Mouse (Mus musculus): ENCODE data around the gene Zcchc2. TPM values are rescaled to one million over a fixed set of nuclear protein-coding genes. Genes with fewer than 3 reads are reported as not detected.

The Zcchc2 gene
- polyA plus RNA-seq, 1 experiment from 2014 or later: 1.2 TPM

- no peaks in the 10 kb centered on the region for H3K9me3 ChIP-seq (ENCODE audit: control insufficient read depth, low read length)
- no peak for ATAC-seq (ENCODE audit: low FRiP score, low TSS enrichment)
- no peak overlapping the region for H3K4me3 ChIP-seq (ENCODE audit: low read depth, low read length)
- TF ChIP-seq CTCF (IDR thresholded peaks at IDR 0.05; ENCODE audit: low read depth) (0 out of 2 replicates have a peak, but pooled peaks have one; percentile 2), EP300 (optimal IDR thresholded peaks at IDR 0.05) (no peak)
- H3K27me3 ChIP-seq (ENCODE audit: control insufficient read depth, insufficient read depth, low read length): no peaks in the 10 kb centered on the region
- 5% methylated on average over 10 of the region's 10 CpGs for WGBS
- no peak overlapping the region for H3K27ac ChIP-seq (replicated peaks)
- 0 out of 2 replicates have a peak overlapping the region, but pooled peaks have one; percentile 13 for H3K9ac ChIP-seq (ENCODE audit: low read length)
- no peaks in the 10 kb centered on the region for H3K36me3 ChIP-seq (ENCODE audit: control insufficient read depth, insufficient read depth, low read length)
- DNase-seq (ENCODE audit: low spot score): peak; percentile 30
- no peak overlapping the region for H3K4me2 ChIP-seq (replicated peaks; ENCODE audit: low read depth)
- no peaks in the 10 kb centered on the region; the same call in 1 of the 2 replicates for H3K4me1 ChIP-seq (replicated peaks; ENCODE audit: control insufficient read depth, insufficient read depth)
These were observed 81.8 kb downstream of the Zcchc2 start for GRCm38 (mm10) chr1:106072071-106072440.

GRCm38 (mm10) chr1:106073166-106073565 lies 83.0 kb downstream of the Zcchc2 start:
- Histone ChIP-seq H3K4me2 (replicated peaks; ENCODE audit: low read depth) (no peak overlapping the region), H3K9ac (ENCODE audit: low read length) (no peak overlapping the region), H3K27me3 (ENCODE audit: control insufficient read depth, insufficient read depth, low read length) (no peaks in the 10 kb centered on the region), H3K36me3 (ENCODE audit: control insufficient read depth, insufficient read depth, low read length) (no peaks in the 10 kb centered on the region), H3K4me1 (replicated peaks; ENCODE audit: control insufficient read depth, insufficient read depth) (no peaks in the 10 kb centered on the region; the same call in 1 of the 2 replicates), H3K9me3 (ENCODE audit: control insufficient read depth, low read length) (no peaks in the 10 kb centered on the region), H3K4me3 (ENCODE audit: low read depth, low read length) (no peak overlapping the region), H3K27ac (replicated peaks) (no peak overlapping the region)
- 90% methylated on average over 7 of the region's 7 CpGs for WGBS
- ATAC-seq (ENCODE audit: low FRiP score, low TSS enrichment): no peak
- no peak for DNase-seq (ENCODE audit: low spot score)
- TF ChIP-seq EP300 (optimal IDR thresholded peaks at IDR 0.05): no peak
- no peak for TF ChIP-seq CTCF (IDR thresholded peaks at IDR 0.05; ENCODE audit: low read depth)

GRCm38 (mm10) chr1:106074141-106074540 lies 83.9 kb downstream of the Zcchc2 start:
- H3K36me3 ChIP-seq (ENCODE audit: control insufficient read depth, insufficient read depth, low read length): no peaks in the 10 kb centered on the region
- H3K4me1 ChIP-seq (replicated peaks; ENCODE audit: control insufficient read depth, insufficient read depth): no peaks in the 10 kb centered on the region; the same call in 1 of the 2 replicates
- no peaks in the 10 kb centered on the region for H3K27me3 ChIP-seq (ENCODE audit: control insufficient read depth, insufficient read depth, low read length)
- H3K27ac ChIP-seq (replicated peaks): no peak overlapping the region
- DNase-seq (ENCODE audit: low spot score) (no peak), ATAC-seq (ENCODE audit: low FRiP score, low TSS enrichment) (no peak)
- H3K4me2 ChIP-seq (replicated peaks; ENCODE audit: low read depth): no peak overlapping the region
- TF ChIP-seq EP300 (optimal IDR thresholded peaks at IDR 0.05) (no peak), CTCF (IDR thresholded peaks at IDR 0.05; ENCODE audit: low read depth) (no peak)
- 70% methylated on average over 7 of the region's 7 CpGs for WGBS
- no peak overlapping the region for H3K4me3 ChIP-seq (ENCODE audit: low read depth, low read length)
- H3K9ac ChIP-seq (ENCODE audit: low read length): no peak overlapping the region
- no peaks in the 10 kb centered on the region for H3K9me3 ChIP-seq (ENCODE audit: control insufficient read depth, low read length)

GRCm38 (mm10) chr1:106074656-106075055 lies 84.5 kb downstream of the Zcchc2 start:
- WGBS: 84% methylated on average over 5 of the region's 5 CpGs
- no peak overlapping the region for H3K4me2 ChIP-seq (replicated peaks; ENCODE audit: low read depth)
- H3K27ac ChIP-seq (replicated peaks): no peak overlapping the region
- no peak overlapping the region for H3K9ac ChIP-seq (ENCODE audit: low read length)
- no peak overlapping the region for H3K4me3 ChIP-seq (ENCODE audit: low read depth, low read length)
- no peaks in the 10 kb centered on the region; the same call in 1 of the 2 replicates for H3K4me1 ChIP-seq (replicated peaks; ENCODE audit: control insufficient read depth, insufficient read depth)
- no peak for ATAC-seq (ENCODE audit: low FRiP score, low TSS enrichment)
- H3K27me3 ChIP-seq (ENCODE audit: control insufficient read depth, insufficient read depth, low read length): no peaks in the 10 kb centered on the region
- no peaks in the 10 kb centered on the region for H3K36me3 ChIP-seq (ENCODE audit: control insufficient read depth, insufficient read depth, low read length)
- TF ChIP-seq EP300 (optimal IDR thresholded peaks at IDR 0.05) (no peak), CTCF (IDR thresholded peaks at IDR 0.05; ENCODE audit: low read depth) (no peak)
- DNase-seq (ENCODE audit: low spot score): no peak
- H3K9me3 ChIP-seq (ENCODE audit: control insufficient read depth, low read length): no peaks in the 10 kb centered on the region

GRCm38 (mm10) chr1:106076641-106077040 lies 86.4 kb downstream of the Zcchc2 start:
- TF ChIP-seq EP300 (optimal IDR thresholded peaks at IDR 0.05): no peak
- no peak for TF ChIP-seq CTCF (IDR thresholded peaks at IDR 0.05; ENCODE audit: low read depth)
- 80% methylated on average over 3 of the region's 3 CpGs for WGBS
- no peak overlapping the region for H3K27ac ChIP-seq (replicated peaks)
- H3K4me3 ChIP-seq (ENCODE audit: low read depth, low read length): no peak overlapping the region
- H3K4me2 ChIP-seq (replicated peaks; ENCODE audit: low read depth): no peak overlapping the region
- no peaks in the 10 kb centered on the region for H3K9me3 ChIP-seq (ENCODE audit: control insufficient read depth, low read length)
- DNase-seq (ENCODE audit: low spot score) (no peak), ATAC-seq (ENCODE audit: low FRiP score, low TSS enrichment) (no peak)
- no peaks in the 10 kb centered on the region for H3K36me3 ChIP-seq (ENCODE audit: control insufficient read depth, insufficient read depth, low read length)
- H3K9ac ChIP-seq (ENCODE audit: low read length): no peak overlapping the region
- H3K27me3 ChIP-seq (ENCODE audit: control insufficient read depth, insufficient read depth, low read length): no peaks in the 10 kb centered on the region
- no peaks in the 10 kb centered on the region; the same call in 1 of the 2 replicates for H3K4me1 ChIP-seq (replicated peaks; ENCODE audit: control insufficient read depth, insufficient read depth)

GRCm38 (mm10) chr1:106077166-106077565 lies 87.0 kb downstream of the Zcchc2 start:
- no peak for ATAC-seq (ENCODE audit: low FRiP score, low TSS enrichment)
- Histone ChIP-seq H3K27ac (replicated peaks) (no peak overlapping the region), H3K27me3 (ENCODE audit: control insufficient read depth, insufficient read depth, low read length) (no peaks in the 10 kb centered on the region), H3K9ac (ENCODE audit: low read length) (no peak overlapping the region), H3K36me3 (ENCODE audit: control insufficient read depth, insufficient read depth, low read length) (no peaks in the 10 kb centered on the region), H3K4me1 (replicated peaks; ENCODE audit: control insufficient read depth, insufficient read depth) (no peaks in the 10 kb centered on the region), H3K4me2 (replicated peaks; ENCODE audit: low read depth) (no peak overlapping the region), H3K9me3 (ENCODE audit: control insufficient read depth, low read length) (no peaks in the 10 kb centered on the region), H3K4me3 (ENCODE audit: low read depth, low read length) (no peak overlapping the region)
- no peak for DNase-seq (ENCODE audit: low spot score)
- 66% methylated on average over 3 of the region's 3 CpGs for WGBS
- TF ChIP-seq CTCF (IDR thresholded peaks at IDR 0.05; ENCODE audit: low read depth) (no peak), EP300 (optimal IDR thresholded peaks at IDR 0.05) (no peak)

Other genes starting within 250 kb of the Zcchc2 start
- 3.2 and 3.8 TPM in 2 replicates for gene Tnfrsf11a, start 209.7 kb upstream of the Zcchc2 start, polyA plus RNA-seq (2015; fragmentation: Nextera tagmentation; extraction: Ambion mirVana)
- 1.3 and 1.5 TPM in 2 replicates for gene Phlpp1, start 181.3 kb downstream of the Zcchc2 start, polyA plus RNA-seq (2015; fragmentation: Nextera tagmentation; extraction: Ambion mirVana)